19 mouse cellular contexts compared by ENCODE assay signal in genomic region chrX:77630439-77630838, GRCm38 (mm10).
DNase-seq lines count a peak whose midpoint lies in the region.
"Had no signal": no experiment of that assay in that cellular context is flagged by ENCODE, and none has a peak within 500 bp of the region (broad histone marks: within the 10 kb centered on the region; RNA-seq: fewer than 3 reads in every experiment).

No protein-coding gene starts in this region.

- DNase-seq in gastrocnemius, adult 18-20 months (ENCODE audit: low spot score) = peak; percentile 21
- no peak for DNase-seq in gastrocnemius, postnatal 36 days
- DNase-seq in heart, adult 9 months (ENCODE audit: low spot score in 2 of 2) = peak; percentile 14 to 19
- DNase-seq in heart, postnatal 36 days = no peak
- peak; percentile 27 for DNase-seq in lung, postnatal 36 days
- DNase-seq in lung, adult 18-20 months = no peak
- DNase-seq in skeletal muscle tissue, adult 2 months (ENCODE audit: low read depth, low spot score) = peak; percentile 8
- no peak for DNase-seq in frontal cortex, adult 2 months (ENCODE audit: extremely low spot score in 1 of 2, low spot score in 1 of 2)
- DNase-seq: adrenal gland, postnatal 25 days; cerebellum, adult 11-12 months; cerebellum, adult 9-11 months; embryo, embryonic 11 days; forebrain, postnatal 0 days; kidney, adult 9 months; kidney, postnatal 10 days; liver, postnatal 0 days; lung, postnatal 4 days; thymus, adult 18-20 months; thymus, postnatal 25 days had no signal

- intact Hi-C loops in gastrocnemius, postnatal 36 days (cut with DNase I) = loop anchor here (5.0 to 10.0 kb wide), 2 partner anchors 203 to 306 kb away; no protein-coding TSS in a partner anchor
- intact Hi-C loops in heart, postnatal 36 days (cut with DNase I) = no loop called here

Comparison
In these comparisons a context has a peak if more than half of its experiments do, and no peak if none do; other contexts are left out.
1. DNase-seq: peak in gastrocnemius, adult 18-20 months (single experiment), heart, adult 9 months (2 of 2), lung, postnatal 36 days (single experiment) and skeletal muscle tissue, adult 2 months (single experiment); none in gastrocnemius, postnatal 36 days (0 of 2), heart, postnatal 36 days (0 of 2), lung, adult 18-20 months (0 of 2) and frontal cortex, adult 2 months (0 of 2).